Mouse (Mus musculus) layer of hippocampus, adult 11-12 months (tissue): ENCODE data around the gene Tefm.
"Not testable (repeated sequence)": the region's sequence is repeated elsewhere in the genome, so short reads cannot be mapped to it uniquely, and the experiment has no call there.

Experiments
- DNase-seq: peaks from one replicate; pipeline ENCODE4 v3.0.0; 2022; ENCODE audit warnings: low spot score

Tefm gene

DNA sequence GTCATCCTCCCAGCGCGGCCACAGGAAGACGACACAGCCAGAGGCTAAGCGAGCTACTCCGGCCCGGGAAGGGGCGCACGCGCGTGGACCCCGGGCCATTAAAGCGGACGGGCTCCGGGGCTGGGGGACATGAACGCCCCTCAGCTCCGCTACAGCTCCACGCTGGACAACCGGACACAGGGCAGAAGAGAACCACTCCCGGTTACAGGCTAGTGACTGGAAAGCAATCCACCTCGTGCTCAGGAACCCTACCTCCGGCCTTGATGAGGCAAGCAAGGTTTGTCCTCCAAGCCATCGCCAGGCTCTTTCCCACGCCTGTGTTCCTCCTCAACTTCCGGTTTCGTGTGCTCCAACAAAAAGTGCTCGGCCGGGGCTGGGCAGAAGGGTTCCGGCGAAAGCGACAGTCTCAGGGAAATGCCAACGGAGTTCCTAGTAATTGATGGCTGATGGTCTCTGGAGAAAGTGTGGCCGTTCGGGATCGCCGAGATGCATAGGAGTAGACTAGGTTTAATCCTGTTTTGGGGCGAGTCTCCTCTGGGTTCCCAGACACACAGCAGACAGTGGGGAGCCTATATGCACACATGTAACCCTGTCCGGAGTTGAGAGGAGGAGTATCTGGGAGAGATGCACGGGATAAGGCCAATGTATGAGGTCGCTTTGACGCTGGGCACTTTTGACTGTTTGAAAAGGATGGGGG, at the start of gene Tefm:
Tefm (minus strand) TSS at position 351 of the 697 bp plus-strand sequence.
- peak; percentile 86 for DNase-seq

GRCm38 (mm10) chr11:80190280-80190679, 48.3 kb upstream of the Tefm start:
- no peak for DNase-seq

GRCm38 (mm10) chr11:80185441-80185976, 43.5 kb upstream of the Tefm start:
- DNase-seq: not testable (repeated sequence)

GRCm38 (mm10) chr11:80184531-80185071, 42.6 kb upstream of the Tefm start:
- DNase-seq: no peak

DNA sequence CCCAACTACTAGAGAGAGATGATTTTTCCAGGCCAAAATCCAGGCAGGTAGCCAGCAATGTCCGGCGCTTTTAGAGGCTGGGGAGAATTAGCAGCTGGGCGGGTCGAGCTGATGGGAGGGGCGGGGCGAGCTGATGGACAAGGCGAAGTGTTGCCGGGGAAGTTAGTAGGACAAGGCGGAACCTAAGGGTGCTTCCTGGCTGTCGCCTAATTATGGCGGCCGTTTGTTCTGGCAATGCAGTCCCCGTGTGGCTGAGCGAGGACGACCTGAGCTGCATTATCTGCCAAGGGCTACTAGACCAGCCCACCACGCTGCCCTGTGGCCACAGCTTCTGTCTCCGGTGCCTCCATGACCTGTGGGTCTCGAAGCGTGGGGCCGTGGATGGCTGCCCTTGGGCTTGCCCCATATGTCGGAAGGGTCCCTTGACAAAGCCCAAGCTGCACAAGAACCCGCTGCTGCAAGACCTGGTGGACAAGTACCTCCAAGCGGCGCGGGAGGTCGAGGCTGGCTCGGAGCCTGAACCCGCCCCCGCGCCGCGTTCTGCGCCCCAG, 41.8 kb upstream of the Tefm start, which contains the start of gene Rnf135:
Rnf135 (plus strand) TSS at position 147 of the 551 bp plus-strand sequence.
- DNase-seq: peak; percentile 88

- not testable (repeated sequence) for DNase-seq
These were observed 41.2 kb upstream of the Tefm start for GRCm38 (mm10) chr11:80183054-80183704.

GRCm38 (mm10) chr11:80181021-80181749, 39.2 kb upstream of the Tefm start:
- DNase-seq: no peak

- DNase-seq: no peak
These were observed 36.3 kb upstream of the Tefm start for GRCm38 (mm10) chr11:80178316-80178715.

DNA sequence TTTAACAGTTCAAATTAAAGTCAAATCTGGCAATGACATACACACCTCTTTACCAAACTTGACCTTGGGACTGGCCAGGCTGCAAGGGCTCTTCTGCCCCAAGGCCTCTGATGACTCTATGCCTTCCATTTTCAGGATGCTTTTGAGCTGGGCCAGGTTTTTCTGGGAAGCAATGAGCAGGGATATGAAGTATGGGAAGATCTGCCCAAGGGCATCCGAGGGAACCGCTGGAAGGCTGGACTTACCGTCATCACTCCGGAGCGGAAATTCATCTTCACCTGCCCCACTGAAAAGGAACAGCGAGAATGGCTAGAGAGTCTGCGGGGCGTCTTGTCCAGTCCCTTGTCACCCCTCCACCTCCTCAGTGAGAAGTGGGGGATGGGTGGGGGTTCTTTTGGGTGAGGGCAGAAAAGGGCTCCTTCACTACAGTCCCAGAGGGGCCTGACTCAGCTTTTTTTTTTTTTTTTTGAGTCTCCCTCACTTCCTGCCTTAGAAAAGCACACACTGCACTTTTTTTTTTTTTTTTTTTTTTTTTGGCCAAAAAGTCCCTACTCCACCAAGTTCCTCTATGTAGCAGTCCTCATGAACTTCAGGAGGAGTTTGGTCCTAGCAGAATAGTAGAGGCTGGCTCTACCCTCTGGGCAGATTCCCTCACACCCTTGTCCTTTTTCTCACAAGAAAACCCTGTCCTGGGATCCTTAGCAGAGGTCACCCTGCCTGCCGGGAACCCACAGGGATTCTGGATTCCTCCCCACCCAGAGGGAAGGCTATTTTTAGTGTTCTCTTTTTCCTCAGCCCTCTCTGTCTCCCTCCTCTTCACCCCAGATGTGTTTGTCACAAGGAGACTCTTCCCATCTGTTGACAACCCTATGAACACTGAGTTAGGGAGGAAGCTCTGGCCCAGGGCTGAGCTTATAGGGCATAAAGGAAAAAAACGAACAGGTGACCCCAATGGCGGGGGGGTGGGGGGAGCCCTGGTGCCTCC, 35.2 kb upstream of the Tefm start:
- DNase-seq: no peak

- DNase-seq: no peak
These were observed 32.1 kb upstream of the Tefm start for GRCm38 (mm10) chr11:80173963-80174670.

GRCm38 (mm10) chr11:80171884-80172283, 29.9 kb upstream of the Tefm start:
- DNase-seq: no peak

- no peak for DNase-seq
These were observed 28.4 kb upstream of the Tefm start for GRCm38 (mm10) chr11:80170351-80170750.

DNA sequence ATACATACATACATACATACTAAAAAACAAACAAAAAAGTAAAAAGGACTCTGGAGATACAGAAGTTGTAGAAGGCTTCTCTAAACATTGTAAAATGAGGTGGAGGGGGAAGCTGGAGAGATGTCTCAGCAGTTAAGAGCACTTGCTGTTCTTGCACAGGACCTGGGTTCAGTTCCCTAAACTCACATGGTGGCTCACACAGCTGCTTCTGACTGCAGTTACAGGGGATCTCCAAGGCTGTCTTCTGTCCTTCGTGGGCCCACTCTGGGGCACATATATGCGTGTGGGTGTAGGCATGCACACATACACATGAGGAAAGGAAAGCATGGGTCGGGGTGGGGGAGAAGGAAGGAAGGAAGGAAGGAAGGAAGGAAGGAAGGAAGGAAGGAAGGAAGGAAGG, 27.7 kb upstream of the Tefm start:
- DNase-seq: no peak

GRCm38 (mm10) chr11:80168611-80169249, 26.8 kb upstream of the Tefm start:
- no peak for DNase-seq

- DNase-seq: no peak
These were observed 26.1 kb upstream of the Tefm start for GRCm38 (mm10) chr11:80168121-80168520.

DNA sequence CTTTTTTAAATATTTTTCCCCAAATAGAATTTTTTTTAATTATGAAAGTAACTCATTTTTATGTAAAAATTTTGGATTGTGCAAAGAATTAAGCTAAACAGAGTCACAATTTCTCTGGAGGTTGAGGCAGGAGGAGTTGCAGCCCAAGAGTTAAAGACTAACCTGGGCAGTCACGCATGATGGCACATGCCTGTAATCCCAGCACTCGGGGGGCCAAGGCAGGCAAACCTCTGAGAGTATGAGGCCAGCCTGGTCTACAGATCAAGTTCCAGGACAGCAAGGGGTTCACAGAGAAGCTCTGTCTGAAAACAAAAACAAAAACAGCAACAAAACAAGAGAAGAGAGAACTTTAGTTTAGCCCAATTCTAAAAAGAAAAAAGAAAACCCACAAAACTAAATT, 22.2 kb upstream of the Tefm start:
- no peak for DNase-seq

DNA sequence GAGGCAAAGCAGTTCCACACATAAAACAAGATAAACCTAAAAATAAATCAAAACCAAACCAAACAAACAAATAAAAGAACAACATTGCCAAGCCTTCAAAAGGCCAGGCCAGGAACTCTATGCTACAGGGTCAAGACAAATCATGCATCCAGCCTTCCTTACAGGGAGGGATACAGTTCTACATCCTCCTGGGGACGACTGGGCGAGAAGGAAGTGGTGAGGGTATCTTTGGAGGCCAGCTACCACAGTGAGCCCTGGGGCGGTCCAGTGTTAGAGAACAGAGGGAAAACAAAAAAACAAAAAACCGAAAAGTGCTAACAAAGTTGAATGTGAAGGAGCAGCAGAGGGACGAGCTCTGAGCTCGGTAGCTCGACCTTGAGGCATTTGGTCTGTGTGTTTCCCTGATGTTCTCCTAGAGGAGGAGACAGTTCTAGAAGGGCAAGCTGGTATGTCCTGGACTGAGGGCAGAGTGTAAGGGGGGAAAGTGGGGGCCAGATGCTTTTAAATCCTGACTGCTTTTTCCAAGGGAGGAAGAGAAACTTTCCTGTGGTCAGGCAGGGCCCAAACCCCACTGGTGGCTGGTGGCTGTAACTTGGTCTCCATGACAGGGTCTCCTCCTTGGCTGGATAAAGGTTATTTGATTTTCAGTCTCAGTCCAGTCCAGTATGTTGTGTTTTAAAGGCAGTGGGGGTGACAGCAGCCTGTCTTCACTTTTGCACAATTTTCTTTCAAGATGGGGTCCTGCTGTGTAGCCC, 21.6 kb upstream of the Tefm start:
- no peak for DNase-seq

GRCm38 (mm10) chr11:80161041-80161440, 19.1 kb upstream of the Tefm start:
- no peak for DNase-seq

- no peak for DNase-seq
These were observed 17.0 kb upstream of the Tefm start for GRCm38 (mm10) chr11:80159018-80159417.
